Mouse (Mus musculus) hindbrain, embryonic 12.5 days (tissue): ENCODE results near the gene Slc1a2. TPM values are rescaled to one million over a fixed set of nuclear protein-coding genes. Genes with fewer than 3 reads are reported as not detected.

Experiments used
- polyA plus RNA-seq: library from polyadenylated mRNA; unstranded; fragments of >200 nt; fragmentation: Nextera tagmentation; extraction: Ambion mirVana; gene quantifications from 2 replicates; pipeline ENCODE4 v1.2.1, GENCODE M21; 2016

The Slc1a2 gene
- polyA plus RNA-seq, 1 experiment from 2014 or later, result 15.3 TPM

Other genes with a start within 250 kb of the Slc1a2 start
- 44.2 and 45.3 TPM in 2 replicates for gene Fjx1, start 206.2 kb upstream of the Slc1a2 start, polyA plus RNA-seq
- gene Pamr1, start 108.6 kb upstream of the Slc1a2 start, polyA plus RNA-seq, result 5.9 and 7.6 TPM in 2 replicates
- gene Cd44, start 243.0 kb downstream of the Slc1a2 start, polyA plus RNA-seq, result 3.9 and 5.4 TPM in 2 replicates